Mouse (Mus musculus) frontal cortex, postnatal 10 days (tissue): ENCODE data around the gene Ehd1.
A peak's percentile ranks its signal among the peaks of the same experiment; 100 is the strongest.

Experiments
- DNase-seq, 2 experiments: peaks; one replicate each; pipeline ENCODE4 v3.0.0; 2022; ENCODE audit warnings: low spot score in 2 of 2, mixed read lengths in 1 of 2

Ehd1 gene

DNA sequence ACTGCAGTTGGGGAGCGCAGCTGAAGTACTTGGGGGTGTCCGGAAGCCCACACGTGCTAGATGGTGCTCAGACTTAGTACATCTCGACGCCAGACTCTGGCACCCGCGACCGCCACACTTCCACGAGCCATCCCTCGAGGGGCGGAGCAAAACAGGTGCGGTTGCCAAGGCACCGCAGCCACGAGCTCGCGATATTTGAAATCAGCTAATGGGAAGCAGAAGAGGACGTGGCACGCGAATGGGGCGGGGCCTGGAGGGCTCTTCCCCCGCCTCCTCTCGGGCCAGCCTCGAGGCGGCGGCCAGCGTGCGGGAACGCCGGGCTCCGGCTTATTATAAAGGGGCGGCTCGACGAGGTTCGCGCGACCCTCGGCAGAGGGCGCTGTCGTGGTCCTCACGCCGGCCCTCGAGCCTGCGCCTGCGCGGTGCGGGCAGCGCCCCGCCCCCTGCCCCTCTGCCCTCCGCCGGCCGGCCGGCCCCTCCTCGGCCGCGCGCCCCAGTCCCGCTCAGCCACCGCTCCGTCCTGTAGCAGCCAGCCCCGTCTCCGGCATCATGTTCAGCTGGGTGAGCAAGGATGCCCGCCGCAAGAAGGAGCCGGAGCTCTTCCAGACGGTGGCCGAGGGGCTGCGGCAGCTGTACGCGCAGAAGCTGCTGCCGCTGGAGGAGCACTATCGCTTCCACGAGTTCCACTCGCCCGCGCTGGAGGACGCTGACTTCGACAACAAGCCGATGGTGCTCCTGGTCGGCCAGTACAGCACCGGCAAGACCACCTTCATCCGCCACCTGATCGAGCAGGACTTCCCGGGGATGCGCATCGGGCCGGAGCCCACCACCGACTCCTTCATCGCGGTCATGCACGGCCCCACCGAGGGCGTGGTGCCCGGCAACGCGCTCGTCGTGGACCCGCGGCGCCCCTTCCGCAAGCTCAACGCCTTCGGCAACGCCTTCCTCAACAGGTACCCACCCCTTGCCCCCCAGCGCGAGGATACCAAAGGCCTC is at the start of gene Ehd1:
Ehd1 (plus strand) TSS at position 300 of the 996 bp plus-strand sequence.
- DNase-seq, result peak; percentile 96

DNA sequence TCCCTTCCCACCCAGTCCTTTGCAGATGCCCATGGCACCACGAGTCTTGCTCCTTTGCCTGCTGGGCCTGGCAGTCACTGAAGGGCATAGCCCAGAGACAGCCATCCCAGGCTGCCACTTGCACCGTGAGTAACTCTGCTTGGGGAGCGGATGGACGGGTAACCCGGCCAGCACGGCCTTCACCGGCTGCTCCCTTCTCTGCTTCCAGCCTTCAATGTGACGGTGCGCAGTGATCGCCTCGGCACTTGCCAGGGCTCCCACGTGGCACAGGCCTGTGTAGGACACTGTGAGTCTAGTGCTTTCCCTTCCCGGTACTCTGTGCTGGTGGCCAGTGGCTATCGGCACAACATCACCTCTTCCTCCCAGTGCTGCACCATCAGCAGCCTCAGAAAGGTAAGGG is 49.8 kb upstream of the Ehd1 start:
- no peak for DNase-seq

- no peak for DNase-seq
Observed at GRCm38 (mm10) chr19:6227864-6228263, 48.7 kb upstream of the Ehd1 start.

- DNase-seq, result no peak
Observed at GRCm38 (mm10) chr19:6230411-6230810, 46.1 kb upstream of the Ehd1 start.

DNA sequence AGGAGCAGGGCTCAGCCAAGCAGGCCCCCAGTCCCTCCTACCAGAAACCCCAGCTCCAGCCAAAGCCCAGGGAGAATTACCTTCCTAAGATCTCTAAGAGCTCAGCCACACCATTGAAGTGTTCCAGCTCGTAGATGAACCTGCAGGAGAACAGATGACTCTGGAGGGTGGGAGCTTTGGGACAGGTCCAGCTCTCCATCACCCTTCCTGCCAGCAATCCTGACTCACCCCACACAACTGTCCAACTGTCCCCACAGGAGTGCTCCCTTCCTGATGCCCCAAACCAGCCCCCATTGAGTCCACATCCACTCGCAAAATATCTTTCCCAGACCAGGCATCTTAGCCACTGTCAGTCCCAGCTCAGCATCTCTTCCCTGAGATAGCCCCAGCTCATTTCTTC is 45.5 kb upstream of the Ehd1 start:
- no peak for DNase-seq

- no peak for DNase-seq
Observed at GRCm38 (mm10) chr19:6233647-6234046, 42.9 kb upstream of the Ehd1 start.

DNA sequence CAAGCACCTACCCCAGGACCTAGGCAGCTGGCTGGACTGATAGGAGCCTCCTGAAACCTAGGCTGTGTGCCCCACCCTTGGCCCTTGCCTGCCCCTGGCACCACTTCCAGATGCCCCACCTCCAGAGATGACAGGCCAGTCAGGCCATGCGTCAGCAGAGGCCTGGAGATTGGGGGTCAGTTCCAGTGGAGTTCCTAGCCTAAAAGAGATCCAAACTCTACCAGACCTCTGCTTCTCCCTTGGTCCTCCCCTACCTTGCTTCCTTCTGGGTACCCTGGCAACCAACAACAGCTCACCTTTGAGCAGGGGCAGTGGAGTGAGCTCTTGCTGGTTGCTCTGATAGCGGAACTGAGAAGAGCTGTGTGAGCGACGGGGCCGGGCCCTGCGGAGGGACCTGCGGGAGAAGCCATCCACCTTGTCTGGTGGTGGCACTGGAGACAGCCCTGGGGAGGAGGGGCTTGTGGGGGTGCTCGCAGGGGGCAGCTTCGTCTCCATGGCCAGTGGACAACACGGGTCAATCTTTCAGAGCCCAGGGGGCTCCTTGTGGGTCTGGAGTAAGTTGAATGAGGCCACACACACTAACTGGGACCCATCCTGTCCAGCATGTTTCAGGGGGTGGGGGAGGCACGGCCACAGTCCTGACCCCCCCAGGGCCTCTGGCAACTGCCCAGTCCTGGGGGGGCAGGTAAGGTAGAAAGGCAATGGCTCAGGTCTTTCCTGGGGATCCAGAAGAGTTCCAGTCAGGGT is 42.0 kb upstream of the Ehd1 start:
- no peak for DNase-seq

DNA sequence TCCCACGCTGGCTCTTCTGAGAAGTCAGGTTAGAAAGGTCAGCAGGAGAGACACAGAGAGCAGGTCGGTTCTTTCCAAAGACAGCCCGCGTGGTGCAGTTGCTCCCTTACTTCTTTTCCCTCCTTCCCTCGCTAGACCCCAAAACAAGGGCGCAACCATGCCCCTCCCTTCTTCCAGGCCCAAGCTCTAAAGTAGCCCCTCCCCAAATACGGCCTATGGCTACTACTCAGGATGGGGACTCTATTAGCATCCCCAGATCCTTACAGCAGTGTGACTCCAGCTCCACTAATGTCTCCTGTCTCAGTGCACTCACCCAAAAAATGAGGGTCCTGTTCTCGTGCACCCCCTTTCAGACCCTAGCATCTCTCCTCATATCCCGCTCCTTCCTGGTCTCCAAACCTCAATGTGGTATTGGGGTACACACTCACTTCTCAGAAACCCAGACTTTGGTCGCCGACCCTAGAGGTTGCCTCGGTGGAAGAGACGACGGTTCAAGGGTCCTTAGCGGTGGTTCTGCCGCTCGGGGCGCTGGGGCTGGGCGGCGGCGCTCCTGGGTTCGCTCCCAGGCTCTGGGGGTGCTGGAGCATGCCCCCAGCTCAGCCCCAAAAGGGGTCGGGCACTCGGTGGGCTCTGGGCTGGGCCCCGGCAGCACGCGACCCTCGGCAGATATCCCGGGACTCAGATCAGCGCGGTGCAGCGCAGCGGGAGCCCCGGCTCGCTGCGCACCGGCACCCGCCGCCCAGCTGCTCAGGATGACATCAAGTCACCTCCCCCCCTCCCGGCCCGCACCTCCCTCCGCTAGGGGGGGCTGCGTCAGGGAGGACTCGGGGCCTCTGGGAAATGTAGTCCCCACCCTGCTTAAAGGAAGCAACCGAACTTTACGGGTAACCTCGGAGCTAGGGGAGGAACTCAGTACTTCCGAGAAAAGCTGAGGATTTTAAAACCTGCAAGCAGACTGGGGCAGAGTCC is 41.2 kb upstream of the Ehd1 start, which contains the start of gene Ppp2r5b:
Ppp2r5b (minus strand) TSS at position 789 of the 969 bp plus-strand sequence.
- peak; percentile 93 to 94 for DNase-seq

DNA sequence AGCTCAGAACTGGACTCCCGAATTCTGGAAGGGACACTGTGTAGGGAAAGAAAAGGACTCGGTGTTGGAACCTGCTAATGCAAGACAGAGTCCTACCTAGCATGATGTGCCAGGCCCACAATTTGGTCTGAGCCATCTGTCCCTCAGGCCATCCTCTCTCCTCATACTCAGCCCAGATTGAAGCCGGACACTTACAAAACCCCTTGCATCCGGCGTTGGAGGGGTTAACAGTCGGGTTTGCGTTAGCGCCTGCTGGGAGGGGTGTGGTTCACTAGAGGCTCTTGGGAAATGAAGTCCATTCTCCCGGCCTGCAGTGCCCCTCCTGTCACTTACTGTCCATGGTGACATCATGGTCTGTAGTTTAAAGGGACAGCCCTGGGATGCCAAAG is 40.5 kb upstream of the Ehd1 start:
- peak; percentile 90 to 91 for DNase-seq

- DNase-seq, result no peak
Observed at GRCm38 (mm10) chr19:6236842-6237241, 39.7 kb upstream of the Ehd1 start.

DNA sequence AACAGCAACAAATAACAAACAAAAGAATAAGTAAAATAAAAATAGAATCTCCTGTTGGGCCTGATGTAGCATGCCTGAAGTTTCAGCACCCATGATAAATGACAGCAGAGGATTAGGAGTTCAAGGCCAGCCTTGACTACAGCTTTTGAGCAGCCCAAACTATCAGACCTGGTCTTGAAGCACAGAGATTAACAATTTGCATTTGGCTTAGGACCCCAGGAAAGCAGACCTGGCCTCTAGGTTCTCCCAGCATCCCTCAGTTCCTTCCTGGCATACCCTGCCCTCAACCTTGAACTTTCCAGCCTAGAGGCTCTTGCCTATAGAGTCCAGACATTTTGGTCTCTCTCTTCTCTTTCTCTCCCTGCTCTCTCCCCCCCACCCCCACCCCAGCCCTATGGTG is 37.8 kb upstream of the Ehd1 start:
- DNase-seq, result no peak

- DNase-seq, result no peak
Observed at GRCm38 (mm10) chr19:6240136-6240535, 36.4 kb upstream of the Ehd1 start.

DNA sequence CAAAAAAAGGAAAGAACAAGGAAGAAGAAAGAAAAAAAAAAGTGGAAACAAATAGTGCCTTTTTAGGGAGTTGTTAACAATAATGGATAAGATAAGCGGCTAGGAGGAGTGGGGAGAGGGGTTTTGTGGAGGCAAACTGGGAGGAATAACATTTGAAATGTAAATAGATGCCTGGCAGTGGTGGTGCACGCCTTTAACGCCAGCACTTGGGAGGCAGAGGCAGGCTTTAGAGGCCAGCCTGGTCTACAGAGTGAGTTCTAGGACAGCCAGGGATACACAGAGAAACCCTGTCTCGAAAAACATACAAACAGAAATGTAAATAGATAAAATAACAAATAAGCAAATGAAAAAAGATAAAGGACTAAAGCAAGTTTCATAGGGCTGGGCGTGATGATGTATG is 35.8 kb upstream of the Ehd1 start:
- DNase-seq, result no peak

DNA sequence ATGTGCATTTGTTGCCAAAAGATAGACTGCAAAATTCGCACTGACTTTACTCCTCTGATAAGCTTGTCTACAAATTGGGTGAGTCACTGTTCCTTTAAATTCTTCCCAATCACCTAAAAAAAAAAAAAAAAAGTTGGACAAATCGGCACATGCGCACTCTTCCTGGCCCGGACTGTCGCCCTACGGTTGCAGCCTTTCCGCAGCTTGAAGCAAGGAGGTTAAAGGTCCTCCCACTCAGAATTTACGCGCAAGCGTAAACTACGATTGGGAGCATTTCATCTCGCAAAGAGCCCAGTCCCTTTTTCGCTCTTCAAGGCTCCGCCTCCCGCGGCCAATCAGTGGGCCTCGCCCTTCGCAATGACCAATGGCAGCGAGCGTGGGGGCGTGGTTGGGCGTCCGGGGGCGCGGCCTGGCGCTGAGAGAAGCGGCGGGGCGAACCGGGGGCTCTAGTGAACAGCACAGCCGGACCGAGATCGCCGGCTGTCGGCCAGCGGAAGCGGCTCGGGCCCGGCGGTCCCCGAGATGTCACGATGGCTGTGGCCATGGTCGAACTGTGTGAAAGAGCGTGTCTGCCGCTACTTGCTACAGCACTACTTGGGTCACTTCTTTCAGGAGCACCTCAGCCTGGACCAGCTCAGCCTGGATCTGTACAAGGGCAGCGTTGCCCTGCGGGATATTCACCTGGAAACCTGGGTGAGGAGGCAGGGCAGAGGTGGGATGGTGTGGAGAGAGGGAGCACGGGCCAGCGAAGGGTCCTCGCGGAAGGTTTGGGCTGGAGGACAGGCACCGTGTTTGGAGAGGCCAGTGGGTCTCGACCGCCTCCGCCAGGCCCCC is 35.0 kb upstream of the Ehd1 start, which contains the start of gene Atg2a:
Atg2a (plus strand) TSS at position 395 of the 834 bp plus-strand sequence.
- DNase-seq, result peak; percentile 97 to 98

DNA sequence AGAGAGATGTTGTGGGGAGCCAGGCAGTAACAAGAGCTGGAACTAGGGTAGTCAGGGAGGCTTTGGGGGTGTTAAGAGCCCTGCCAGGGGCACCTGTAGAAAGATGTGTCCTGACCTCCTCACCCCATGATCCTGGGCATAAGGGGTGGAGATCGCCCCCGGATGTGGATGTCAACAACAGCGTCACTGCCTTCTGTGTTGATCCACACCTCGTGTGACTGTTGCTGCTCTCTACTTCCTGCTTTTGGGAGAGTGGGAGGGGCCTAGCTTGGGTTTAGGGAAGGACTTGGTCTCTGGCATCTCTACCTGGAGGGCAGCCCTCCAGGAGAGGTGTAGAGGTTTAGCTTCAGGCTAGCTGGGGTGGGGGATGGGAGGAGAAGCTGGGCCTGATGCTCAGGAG is 34.2 kb upstream of the Ehd1 start:
- DNase-seq, result no peak

GRCm38 (mm10) chr19:6243226-6243625 is 33.3 kb upstream of the Ehd1 start:
- no peak for DNase-seq

DNA sequence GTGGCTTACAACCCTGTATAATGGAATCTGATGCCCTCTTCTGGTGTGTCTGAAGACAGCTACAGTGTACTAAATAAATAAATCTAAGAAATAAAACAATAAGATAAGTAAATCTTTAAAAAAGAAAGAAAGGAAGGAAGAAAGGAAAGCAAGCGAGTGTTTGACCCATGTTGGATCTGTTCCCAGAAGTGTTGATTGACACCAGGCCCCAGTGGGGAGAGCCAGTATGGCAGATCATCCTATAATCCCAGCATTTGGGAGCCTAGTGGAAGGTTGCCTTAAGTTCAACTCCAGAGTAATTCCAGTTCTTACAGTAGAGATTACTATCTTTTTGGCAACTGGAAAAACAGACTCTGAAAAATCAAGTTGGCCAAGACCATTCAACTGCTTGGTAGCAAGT is 30.7 kb upstream of the Ehd1 start:
- DNase-seq, result no peak

GRCm38 (mm10) chr19:6247526-6248300 is 28.8 kb upstream of the Ehd1 start:
- no peak for DNase-seq

DNA sequence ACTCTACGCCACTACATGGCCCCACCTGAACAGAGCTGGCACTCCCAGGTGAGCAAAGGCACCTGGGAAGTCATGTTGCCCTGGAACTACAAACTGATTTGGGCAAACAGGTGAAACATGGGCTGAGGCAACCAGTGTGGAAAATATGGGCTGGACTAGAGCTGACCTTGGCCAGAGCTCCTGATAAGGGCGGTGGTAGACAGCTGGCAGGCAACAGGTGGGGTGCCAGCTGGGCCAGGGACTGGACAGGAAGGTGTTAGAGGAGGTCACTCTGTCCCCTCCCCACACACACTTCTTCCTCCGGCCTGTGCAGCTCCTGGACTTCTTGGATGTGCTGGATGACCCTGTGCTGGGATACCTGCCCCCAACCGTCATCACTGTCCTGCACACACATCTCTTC is 23.5 kb upstream of the Ehd1 start:
- DNase-seq, result no peak

DNA sequence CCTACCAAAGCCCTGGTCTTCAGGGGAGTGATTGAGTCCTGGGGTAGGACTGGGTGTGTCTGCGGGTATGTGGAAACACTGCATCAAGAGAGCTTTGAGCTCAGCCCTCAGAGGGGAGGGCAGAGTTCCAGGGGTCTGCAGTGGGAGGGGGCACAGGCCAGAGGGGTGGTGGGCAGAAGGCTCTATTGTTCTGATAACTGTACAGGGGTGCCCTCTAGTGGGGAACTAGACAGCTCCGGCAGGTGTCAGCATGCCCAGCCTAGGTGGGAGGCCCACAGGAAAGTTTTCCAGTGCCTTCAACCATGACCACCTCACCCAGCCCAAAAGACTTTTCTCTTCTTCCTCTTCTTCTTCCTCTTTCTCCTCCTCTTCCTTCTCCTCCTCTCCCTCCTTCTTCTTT is 16.1 kb upstream of the Ehd1 start:
- DNase-seq, result no peak
